Mouse (Mus musculus) layer of hippocampus, adult 8-10 months (tissue): ENCODE data around the gene Gm28038. TPM values are rescaled to one million over a fixed set of nuclear protein-coding genes. Genes with fewer than 3 reads are reported as not detected.

ENCODE experiments used
- DNase-seq, 2 experiments: peaks; one replicate each; pipeline ENCODE4 v3.0.0; 2022; ENCODE audit warnings: low spot score in 2 of 2
- total RNA-seq, 4 experiments: library from RNA; stranded (reverse); gene quantifications; 2 replicates each; pipeline ENCODE4 v1.2.4; 2022

Gene Gm28038
- total RNA-seq, 4 experiments from 2014 or later: not detected

DNA sequence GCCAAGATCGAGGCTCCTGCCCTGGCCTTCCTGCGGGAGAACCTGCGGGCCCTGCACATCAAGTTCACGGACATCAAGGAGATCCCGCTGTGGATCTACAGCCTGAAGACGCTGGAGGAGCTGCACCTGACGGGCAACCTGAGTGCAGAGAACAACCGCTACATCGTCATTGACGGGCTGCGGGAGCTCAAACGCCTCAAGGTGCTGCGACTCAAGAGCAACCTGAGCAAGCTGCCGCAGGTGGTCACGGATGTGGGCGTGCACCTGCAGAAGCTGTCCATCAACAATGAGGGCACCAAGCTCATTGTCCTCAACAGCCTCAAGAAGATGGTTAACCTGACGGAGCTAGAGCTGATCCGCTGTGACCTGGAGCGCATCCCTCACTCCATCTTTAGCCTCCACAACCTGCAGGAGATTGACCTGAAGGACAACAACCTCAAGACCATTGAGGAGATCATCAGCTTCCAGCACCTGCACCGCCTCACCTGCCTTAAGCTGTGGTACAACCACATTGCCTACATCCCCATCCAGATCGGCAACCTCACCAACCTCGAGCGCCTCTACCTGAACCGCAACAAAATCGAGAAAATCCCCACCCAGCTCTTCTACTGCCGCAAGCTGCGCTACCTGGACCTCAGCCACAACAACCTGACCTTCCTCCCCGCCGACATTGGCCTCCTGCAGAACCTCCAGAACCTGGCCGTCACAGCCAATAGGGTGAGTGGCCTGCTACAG is 24.1 kb upstream of the Gm28038 start:
- no peak for DNase-seq

DNA sequence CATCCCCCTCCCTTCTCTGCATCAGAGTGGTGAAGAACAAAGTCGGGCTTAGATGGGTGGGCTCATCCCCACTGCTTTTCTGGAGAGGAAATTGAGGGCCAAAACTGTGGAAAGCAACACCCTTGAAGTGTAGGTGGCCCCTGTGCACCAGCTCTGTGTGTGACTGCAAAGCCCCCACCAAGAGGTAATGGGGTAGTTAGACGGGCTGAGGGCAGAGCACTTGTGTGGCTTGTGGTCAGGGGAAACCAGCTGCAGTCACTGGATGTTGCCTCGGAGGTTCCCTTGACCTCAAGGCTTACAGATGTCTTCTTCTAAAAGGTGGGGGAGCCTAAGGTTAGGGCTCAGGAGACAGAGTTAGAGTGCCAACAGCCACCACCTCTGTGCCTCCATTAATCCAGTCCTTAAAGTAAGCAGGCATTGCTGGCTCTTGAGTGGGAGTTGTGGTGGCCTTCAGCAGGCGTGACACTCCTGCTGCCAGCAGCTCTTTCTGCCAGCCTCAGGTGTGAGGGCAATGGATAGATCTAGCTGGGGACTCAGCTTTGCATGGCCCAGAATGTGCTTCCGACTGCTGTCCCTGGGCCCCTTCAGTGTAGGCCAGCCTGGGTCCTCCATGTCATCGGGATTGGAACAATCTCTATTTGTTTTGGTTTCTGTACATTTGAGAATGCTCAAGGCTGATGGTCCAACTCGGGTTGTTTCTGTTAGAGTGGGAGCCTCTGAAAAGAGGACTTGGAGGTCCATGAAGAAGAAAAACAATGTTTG is 23.0 kb upstream of the Gm28038 start:
- DNase-seq: no peak

DNA sequence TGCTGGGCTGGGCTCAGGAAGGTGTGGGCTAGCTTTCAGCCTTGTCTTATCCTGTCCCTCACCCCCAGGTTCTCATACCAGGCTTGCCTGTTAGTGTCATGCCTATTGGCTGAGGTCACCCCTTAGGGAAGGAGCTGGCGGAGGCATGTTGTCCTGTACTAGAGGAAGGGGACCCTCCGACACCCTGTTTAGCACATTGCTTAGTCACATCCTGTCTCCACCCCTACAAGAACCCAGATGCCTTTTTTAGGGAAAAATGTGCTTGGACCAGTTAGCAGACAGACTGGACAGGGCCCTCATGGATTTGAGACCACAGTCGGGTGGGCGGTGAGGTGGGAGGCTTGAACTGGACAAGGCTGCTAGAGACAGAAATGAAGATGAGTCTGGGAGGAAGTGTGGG is 22.2 kb upstream of the Gm28038 start:
- DNase-seq: no peak

DNA sequence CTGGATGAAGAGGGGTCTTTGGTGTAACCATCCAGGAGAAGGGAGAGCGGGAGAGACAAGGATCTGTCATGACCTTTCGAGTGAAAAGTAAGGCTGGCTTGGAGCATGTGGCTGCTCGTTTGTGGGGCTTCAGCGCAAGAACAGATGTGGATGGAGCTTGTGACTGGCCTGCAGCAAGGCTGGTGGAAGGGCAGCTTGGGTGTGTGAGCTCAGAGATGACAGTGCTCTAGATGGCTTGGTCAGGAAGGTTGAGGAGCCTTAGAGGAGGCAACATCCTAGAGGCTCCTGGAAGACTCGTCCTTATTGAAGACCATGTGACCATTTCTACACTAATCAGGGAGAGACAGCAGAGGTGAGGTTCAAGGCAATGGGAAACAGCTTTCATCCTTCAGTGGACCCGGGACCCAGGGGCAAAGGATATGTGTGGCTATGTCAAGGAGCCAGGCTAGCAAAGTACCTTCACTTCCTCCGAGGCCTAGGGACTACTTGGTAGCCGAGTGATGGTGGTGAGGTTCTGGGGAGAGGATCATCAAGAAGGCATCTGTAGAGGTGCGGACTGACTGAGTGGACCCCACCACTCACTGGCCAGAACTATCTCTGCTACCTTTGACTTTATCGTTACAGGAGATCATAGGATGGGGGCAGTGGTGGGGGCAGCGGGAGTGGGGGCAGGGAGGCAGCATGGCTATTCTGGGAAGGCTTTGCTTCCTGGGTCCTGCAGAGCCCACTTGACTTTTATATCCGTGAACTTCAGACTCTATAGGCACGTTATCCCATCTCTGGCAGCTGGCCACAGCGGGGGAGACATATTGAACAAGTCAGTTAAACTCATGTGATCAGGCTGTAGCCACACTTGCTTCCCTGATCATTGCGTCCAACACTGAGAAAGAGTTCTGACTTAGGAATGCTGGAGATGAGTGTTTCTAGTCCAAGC is 21.4 kb upstream of the Gm28038 start:
- no peak for DNase-seq

DNA sequence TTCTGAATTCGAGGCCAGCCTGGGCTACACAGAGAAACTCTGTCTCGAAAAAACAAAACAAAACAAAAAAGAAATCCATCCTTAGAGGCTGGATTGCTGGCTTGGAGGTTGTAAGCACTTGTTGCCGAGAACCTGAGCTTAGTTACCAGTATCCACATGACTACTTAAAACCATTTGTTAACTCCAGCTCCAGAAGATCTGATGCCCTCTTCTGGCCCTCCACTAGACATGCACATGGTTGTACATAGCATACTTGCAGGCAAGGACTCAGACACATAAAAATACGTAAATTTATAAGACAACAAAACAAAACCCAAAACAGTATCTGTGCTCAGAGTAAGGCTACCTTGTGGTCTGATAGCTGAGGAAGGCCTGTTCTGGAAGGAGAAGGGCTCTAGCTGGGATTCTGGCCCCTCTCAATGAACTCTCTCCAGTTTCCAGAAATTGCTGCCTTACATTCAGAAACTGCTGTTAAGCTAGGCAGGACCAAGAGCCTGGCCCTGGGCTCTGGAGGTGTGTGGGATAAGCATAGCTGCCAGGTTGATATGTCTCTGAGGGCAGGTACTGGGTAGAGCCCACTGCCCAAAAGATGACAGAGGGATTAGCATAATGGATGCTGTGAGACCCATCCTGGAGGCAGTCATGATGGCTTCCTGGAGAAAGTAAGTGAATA is 19.6 kb upstream of the Gm28038 start:
- DNase-seq: no peak

DNA sequence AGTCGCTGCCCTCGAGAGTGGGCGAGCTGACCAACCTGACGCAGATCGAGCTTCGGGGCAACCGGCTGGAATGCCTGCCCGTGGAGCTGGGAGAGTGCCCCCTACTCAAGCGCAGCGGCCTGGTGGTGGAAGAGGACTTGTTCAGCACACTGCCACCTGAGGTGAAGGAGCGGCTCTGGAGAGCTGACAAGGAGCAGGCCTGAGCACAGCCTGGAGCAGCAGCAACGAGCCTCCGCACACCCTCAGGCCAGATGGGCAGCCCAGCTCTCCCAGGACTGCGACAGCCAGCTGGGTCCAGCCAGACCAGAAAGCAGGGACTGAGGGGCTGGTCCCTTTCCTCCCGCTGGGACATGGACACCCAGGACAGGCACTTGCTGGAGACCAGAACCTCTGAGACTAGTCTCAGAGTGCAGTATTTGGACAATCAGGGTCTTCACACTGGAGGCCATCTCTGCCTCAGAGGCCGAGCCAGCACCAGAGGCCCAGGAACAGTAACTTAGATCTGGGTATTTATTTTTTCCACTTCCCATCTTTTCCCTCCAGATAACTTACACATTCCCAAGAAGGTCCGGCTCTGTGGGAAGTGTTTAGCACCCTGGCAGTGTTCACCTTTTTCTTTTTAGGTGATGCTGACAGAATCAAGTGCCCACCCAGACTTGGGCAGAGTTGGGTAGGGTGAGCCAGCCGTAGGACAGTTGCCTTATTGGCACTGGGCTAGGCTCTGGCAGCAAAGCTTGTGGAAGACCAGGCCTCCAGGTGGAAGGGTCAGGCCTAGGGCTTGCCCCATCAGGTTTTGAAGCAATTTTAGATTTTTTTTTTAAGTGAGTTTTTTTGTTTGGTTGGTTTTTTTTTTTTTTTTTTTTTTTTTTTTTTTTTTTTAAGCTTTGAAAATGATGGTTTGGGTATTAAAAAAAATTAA is 18.7 kb upstream of the Gm28038 start:
- DNase-seq: no peak

DNA sequence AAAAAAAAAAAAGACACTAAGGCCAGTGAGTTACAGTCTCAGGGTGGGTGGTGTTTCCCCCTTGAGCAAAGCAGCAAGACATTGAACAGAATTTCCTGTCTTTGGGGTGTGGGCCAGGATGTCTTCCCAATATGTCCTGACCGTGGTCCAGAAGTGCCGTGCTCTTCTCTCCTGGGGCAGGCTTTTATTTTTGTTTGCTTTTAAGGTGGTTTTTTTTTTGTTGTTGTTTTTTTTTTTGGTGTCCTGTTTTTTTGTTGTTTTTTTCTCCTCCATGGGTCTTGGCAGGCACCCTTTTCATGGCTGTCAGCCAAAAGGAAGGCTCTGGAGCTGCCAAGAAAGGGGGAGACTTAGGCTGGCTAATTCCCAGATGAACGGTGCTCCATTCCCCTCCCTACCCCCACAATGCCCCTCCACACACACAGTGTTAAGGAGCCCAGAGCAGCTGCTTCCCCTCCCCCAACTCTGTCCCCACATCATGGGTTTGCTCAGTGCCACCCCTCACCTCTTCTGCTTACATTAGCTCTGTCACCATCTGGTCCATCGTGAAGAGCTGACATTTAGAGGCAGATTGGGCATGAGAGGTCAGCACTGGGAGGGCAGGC is 17.9 kb upstream of the Gm28038 start:
- DNase-seq: peak; percentile 57 to 62

DNA sequence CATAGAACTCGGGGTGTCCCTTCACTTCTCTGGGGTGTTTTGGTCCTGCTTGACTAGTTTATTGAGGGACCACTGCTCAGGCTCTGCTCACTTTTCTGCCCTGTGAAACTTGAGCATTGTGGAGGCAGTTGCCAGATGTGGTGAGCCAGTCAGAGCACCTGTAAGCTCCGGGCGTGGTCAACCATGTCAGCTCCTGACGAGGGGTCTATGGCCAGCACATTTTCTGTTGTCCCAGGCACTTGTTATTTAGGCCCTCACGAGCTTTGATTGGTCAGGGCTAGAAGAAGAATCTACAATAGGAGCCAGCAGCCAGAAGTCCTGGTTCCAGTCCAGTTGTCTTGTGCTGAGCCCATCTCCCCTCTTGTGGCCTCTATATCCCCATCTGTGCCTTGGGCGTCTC is 17.0 kb upstream of the Gm28038 start:
- no peak for DNase-seq

DNA sequence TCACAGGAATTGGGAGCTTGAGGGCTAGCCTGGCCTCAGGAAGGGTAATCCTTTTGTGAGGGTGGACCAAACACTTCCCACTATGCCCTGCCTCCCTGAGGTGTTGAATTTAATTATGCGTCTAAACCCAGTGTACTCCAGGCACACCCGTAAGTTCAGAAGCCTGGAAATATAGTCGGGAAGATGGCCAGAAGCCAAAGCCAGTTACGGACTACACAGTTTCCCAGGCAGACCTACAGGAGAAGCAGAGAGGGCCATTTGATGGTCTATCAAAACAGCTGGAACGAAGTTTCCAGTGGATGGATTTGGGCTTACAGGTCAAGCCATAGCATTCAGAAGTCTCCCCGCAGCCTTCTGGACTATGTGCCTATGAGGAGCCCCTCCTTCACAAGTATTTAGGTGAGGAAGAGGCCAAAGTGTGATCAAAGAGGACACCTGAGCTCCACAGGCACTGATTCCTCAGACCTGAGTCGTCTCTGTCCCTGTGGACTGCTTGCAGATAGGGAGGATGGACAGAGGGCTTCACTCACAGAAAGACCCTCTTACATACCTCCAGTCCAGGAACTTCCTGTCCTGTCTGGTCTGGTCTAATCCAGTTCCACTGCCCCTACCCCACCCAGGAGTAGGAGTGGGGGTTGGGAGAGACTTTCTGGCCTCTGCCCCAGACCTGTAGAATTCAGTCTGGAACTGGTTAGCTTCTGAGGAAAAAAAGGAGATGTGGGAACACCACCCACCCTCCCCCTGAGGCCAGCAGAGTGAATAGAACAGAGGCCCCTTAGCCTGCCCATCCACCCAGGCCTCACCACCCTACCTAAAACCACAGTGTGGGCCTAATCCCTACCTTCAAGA is 15.9 kb upstream of the Gm28038 start:
- no peak for DNase-seq

DNA sequence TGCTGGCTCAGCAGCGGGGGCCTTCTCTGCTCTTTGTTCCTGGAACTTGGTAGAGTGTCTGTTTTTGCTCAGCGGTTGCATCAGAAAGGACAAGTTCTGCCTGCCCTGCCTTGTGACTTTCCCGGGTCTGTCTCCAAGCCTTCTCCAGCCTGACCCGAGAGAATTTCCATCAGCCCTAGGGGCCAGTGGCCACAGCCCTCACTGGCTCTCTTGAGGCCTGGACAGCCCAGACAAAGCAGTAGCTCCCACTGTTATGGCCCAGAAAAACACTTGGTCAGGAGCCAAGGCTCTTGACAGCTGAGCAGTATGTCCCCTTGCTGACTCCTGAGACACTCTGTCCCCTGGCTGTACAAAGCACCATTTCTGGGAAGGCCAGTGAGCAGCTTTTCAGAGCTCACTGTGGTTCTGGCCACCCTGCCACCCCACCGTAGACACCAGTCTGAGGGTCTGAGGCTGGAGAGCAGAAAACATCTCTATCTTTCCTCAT is 15.0 kb upstream of the Gm28038 start, which contains the start of gene Phyhd1:
TSS of gene Phyhd1 (plus strand) at position 437 of the 487 bp plus-strand sequence.
- DNase-seq: peak; percentile 66 to 77

DNA sequence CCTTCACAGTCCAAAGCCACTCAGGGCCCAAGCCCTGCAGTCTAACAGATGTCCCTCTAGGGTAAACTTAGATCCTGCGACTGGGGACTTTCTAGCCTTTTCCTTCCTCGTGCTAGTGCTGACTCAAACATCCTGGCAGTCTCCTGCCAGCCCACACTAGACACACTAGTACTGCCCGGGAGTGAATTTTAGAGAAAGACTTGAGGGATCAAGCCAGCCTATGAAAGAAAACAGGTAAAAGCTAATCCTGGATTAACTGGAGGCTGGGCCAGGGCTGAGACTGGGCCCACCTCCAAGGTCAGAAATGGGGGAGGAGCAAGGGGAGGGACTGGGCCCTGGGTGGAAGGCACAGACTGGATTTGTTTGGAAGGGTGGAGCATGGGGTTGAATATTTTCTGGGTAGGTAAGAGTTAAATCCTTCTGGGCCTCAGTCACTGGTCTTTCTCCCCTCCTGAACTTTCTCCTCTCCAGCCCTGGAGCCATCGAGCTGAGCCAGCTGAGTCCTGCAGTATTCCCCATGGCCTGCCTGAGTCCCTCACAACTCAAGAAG is 14.4 kb upstream of the Gm28038 start:
- no peak for DNase-seq

DNA sequence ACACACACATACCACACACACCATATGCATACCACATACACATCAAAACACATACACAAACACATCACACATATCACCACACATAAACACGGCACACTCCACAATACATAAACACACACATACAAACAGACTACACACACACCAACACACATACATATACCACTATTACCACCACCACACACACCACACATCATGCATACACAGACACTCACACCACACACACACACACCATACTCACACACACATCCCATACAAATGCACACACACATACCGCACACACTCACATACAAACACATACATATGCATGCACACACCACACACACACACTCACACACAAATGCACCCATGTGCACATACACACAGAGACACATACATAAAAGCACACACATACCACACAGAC is 13.4 kb upstream of the Gm28038 start:
- DNase-seq: no peak

DNA sequence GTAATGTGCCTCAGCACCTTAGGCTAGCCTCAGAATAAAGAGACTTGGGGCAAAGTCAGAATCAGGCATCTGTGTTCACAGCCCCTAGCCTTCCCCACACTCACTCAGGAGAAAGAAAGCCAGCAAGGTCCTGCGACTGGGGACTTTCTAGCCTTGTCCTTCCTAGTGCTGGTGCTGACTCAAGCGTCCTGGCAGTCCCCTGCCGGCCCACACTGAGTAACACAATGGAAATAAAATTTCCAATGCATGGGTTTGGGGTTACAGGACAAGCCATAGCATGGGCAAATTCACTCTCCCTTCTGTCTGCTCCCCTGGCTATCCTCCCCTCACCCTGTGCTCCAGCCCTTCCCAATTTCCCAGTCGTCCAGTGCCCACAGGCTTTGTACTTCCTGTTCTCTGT is 12.5 kb upstream of the Gm28038 start:
- DNase-seq: no peak

DNA sequence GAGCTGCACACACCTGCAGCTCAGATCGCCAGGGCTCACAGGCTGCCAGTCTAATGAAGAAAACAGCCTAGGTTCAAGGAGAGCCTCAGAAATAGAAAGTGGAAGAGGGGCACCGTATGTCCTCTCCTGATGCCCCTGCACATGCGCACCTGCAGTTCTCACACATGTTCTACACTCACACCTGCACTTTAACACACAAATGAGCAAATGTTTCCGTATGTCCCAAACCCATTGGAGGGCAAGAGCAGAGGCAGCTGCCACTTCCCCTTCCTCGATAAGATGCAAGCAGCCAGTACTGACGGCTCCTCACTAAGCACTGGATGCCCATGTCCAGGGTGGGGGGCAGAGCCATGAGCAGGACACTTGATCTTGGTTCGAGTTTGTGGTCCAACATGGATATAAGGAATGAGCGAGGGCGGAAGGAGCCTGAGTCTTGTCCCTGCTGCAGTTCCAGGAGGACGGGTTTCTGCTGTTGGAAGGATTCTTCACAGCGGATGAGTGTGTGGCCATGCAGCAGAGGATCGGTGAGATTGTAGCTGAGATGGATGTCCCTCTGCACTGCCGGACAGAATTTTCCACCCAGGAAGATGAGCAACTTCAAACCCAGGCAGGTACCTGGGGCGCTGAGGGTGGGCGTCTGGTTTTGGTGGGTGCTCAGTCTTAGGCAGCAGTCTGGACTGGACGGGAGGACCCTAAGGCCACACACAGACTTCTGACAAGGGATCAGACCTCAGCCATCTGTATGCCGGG is 11.4 kb upstream of the Gm28038 start:
- no peak for DNase-seq

DNA sequence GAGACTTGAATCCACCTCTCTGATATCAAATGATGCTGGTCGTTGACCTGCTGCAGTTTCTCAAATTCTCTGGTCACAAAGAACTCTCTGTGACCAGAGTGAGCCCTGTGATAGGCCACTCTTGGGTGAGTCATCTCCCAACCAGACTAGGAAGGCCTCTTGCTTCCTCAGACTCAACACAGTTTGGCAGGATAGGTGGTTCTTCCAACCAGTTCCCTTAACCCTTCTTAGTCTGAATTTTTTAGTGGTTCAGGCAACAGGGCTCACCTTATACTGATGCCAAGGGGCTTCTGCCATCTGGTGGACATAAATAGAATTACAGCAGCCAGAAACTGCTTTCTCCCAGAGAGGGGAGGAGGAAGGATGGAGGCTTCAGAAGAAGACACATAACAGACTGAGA is 10.7 kb upstream of the Gm28038 start:
- DNase-seq: peak; percentile 63 to 69

DNA sequence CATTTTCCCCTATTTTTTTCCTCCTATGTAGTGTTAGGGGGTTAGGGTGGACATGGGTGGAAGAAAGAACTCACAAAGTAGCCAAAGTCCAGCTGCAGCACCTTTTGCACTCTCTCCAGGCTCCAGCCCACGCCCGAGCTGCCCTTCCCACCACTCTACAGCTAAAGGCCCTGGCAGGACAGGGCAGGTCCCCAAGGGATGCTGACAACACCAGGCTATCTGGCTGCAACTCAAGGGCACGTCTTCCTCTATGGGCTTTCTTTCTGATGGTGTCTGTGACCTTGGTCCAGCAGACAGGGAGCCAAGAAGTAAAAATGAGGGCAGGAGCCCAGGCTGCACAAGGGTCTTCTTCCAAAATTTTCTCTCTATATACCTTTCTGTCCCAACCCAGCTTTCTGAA is 808 bp downstream of the Gm28038 start:
- no peak for DNase-seq

DNA sequence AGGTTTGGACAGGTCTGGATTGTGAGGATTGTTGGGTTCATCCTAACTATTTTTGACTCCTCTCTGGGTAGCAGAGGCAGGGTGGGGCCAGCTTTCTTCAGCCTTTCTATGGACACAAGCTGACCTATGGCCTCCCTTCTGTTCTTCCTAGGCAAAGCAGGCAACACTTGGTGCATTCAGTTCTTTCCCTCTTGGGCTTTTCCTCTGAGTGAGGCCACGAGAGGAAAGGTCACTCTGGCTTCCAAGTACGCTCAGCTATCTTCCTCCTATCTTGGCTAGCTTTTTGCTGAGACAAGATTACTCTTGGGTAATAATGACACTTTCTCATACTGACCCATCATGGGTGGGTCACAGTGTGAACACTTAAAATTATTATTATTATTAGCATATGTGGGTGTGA is 2.4 kb downstream of the Gm28038 start:
- DNase-seq: no peak

DNA sequence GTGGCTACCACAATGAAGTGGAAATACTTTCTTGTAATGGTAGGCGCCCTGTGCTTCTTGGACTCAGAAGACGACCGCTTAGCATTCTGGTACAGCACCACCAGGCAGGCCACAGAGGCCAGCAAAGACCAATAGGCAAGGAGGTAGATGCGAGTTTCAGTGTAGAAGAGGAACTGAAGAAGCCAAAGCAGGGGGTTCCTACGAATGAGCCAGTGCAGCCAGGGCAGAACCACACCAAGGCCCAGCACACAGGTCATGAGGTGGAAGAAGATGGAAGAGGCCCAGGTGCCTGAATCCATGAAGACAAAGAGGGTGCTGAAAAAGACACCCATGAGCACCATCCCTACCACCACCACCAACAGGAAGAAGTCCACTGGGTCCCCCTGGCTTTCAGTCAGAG is 4.2 kb downstream of the Gm28038 start:
- DNase-seq: no peak
